Mouse (Mus musculus): ENCODE data around the gene Pias4. TPM values are rescaled to one million over a fixed set of nuclear protein-coding genes. Genes with fewer than 3 reads are reported as not detected.
"Not testable (repeated sequence)": the region's sequence is repeated elsewhere in the genome, so short reads cannot be mapped to it uniquely, and the experiment has no call there.

Pias4 gene
- total RNA-seq, 2 experiments from 2014 or later = 12.3 to 12.8 TPM

DNA sequence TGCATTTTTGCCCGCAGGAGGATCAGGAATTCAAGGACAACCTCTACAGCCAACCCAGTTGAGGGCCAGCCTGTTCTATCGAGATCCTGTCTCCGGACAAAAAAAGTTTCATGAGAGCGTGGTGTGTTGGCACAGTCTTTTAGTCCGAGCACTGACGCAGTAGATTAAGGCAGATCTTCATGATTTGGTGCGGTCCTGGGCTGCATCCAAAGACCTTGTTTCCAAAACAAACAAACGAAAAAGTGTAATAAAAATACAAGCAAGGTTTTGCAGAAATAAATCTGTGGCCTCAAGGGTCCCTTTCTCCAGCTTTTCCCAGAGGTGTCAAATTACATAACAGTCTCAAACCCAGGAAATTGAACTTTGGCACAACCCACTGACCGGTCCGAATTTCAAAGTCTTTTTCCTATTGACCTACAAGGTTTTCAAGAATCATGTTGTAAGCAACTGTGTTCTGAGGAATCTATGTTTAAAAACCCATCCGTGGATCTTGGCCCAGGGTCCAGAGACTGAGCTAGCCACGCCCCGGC is 8.3 kb upstream of the Pias4 start:
- peak; percentile 61 for DNase-seq
- intact Hi-C loops (cut with DNase I; ENCODE audit: low total_unique reads) = no loop called here

DNA sequence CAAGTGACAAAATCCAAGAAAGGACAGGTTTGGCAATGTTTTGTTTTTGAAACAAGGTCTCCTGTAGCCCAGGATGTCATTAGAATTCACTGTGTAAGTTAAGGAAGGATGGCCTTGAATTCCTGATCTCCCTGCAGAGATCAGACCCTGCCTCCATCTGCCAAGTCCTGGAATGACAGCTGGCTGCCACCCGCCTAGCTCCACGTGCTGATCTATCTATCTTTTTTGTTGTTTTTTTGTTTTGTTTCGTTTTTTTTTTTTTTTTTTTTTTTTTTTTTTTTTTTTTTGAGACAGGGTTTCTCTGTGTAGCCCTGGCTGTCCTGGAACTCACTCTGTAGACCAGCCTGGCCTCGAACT is 7.6 kb upstream of the Pias4 start:
- DNase-seq; intact Hi-C loops (cut with DNase I; ENCODE audit: low total_unique reads): not testable (repeated sequence)

GRCm38 (mm10) chr10:81174617-81175344 is 7.1 kb upstream of the Pias4 start:
- intact Hi-C loops (cut with DNase I; ENCODE audit: low total_unique reads) = no loop called here
- DNase-seq = peak; percentile 89

GRCm38 (mm10) chr10:81173132-81173531 is 5.4 kb upstream of the Pias4 start:
- peak; percentile 83 for DNase-seq
- intact Hi-C loops (cut with DNase I; ENCODE audit: low total_unique reads) = no loop called here

GRCm38 (mm10) chr10:81169411-81169900 is 1.7 kb upstream of the Pias4 start:
- intact Hi-C loops (cut with DNase I; ENCODE audit: low total_unique reads); DNase-seq: not testable (repeated sequence)

DNA sequence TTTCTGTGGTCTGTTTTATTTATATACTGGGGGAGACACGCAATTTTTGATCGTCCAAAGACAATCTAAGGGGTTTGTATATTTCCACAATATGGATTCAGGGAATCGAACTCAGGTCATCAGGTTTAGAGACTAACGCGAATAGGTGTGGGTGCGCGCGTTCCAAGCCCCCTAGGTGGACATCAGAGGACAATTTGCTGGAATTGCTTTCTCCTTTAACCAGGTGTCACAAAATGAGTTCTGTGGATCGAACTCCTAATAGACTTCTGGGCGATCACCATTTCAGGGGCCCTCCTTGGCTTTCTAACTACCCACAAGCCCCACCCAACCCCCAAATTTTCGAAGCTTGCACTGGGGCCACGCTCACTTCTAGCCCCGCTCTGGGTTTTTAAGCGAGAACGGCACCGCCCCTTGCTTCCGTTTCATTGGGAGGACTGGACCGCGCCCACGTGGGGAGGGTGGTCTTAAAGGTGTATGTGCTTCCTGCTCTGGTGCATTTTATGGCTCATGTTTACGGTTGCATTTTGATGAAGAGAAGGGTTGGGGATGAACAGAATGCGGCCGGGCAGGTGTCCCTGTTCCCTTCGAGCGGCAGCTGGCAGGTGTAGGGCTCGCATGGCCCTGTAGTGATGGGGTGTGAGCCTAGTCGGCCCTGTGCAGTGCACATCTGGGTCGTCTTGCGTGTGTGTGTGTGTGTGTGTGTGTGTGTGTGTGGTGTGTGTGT is 960 bp upstream of the Pias4 start:
- peak; percentile 88 for DNase-seq
- intact Hi-C loops (cut with DNase I; ENCODE audit: low total_unique reads) = no loop called here

DNA sequence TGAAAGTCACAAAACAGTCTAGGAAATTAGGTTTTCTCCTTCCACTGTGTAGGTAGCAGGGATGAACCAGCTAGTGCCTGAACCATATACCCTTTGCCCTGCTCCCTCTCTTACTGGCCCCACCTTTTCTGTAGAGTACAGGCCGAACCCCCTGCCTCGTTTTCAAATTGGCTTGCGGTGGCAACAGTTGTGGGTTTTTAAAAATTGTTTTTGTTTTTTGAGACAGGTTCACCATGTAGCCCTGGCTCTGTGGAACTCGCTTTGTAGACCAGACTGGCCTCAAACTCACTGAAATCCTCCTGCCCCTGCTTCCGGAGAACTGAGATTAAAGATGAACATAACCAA is 336 bp upstream of the Pias4 start:
- no peak for DNase-seq

DNA sequence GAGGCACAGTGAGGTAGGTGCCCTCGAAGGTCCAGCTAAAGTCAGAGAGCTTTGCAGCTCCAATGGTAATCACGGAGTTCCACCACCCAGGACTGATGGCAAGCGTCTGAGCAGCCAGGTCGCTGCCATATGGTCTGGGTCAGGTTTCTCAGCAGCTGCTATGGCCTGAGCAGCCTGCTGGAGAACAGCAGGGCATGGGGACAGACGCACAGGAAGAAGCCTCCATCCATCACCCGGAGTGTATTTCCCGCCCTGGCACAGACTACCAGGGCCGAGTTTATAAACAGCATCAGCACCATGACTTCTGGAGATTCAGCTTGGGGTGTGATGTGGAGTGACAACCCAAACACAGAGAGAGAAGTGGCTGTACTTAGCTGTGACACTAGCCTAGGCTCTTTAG is 2.6 kb downstream of the Pias4 start:
- no peak for DNase-seq
- intact Hi-C loops (cut with DNase I; ENCODE audit: low total_unique reads) = no loop called here

More for the DNA sequence above, 336 bp upstream of the Pias4 start:
- intact Hi-C loops (cut with DNase I; ENCODE audit: low total_unique reads) = no loop called here

DNA sequence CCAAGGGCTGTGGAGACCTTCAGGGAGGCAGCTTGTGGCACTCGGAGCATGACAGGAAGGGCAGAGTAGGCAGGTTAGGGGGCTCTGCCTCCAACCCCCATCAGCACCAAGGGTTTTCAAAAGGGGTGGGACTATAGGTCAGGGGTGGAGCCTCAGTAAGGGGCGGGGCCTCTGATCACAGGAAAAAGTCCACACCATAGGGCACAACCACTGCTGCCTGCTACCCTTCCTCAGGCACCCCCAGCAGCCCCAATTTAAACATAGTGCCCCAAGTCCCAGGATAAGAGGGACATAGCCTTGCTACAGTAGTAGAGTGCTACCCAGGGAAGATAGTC is 5.4 kb downstream of the Pias4 start:
- no peak for DNase-seq
- intact Hi-C loops (cut with DNase I; ENCODE audit: low total_unique reads) = loop anchor here (5.0 kb wide), 1 partner anchor 155 kb away; no protein-coding TSS in a partner anchor

DNA sequence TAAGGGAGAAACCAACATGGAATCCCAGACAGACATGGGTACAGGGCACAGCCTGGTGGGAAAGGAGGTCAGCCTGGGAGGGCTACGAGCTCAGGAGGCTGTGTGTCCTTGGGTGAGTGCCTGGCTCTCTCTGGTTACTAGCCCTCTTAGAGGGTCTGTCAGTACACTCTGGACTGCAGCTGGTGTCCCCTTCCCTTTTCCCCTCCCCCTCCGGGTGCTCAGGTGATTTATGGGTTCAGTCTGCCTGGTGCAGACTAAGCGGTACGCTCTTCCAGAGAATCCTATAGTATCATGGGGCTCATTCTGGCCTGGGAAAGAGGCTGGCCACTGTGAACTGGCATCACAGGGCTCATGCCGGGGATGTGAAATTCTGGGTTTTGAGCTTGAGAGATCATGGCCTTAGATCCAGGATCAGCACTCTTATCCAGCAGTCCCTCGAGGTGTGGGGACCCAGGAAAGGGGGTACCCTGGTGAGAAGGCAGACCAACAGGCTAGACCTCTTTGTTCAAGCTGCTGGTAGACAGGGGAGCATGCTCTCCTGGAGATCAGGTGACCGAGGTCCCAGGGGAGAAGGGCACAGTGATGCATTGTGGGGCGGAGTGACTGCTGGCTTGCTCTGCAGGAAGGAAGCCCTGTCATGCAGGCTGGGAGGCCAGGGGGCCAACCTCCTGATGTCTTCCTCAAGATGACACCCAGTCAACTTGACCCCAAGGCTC is 6.0 kb downstream of the Pias4 start:
- intact Hi-C loops (cut with DNase I; ENCODE audit: low total_unique reads) = loop anchor here (5.0 kb wide), 1 partner anchor 154 kb away; no protein-coding TSS in a partner anchor
- no peak for DNase-seq

GRCm38 (mm10) chr10:81154736-81155135 is 13.0 kb downstream of the Pias4 start:
- intact Hi-C loops (cut with DNase I; ENCODE audit: low total_unique reads) = no loop called here
- DNase-seq = no peak

GRCm38 (mm10) chr10:81154313-81154712 is 13.4 kb downstream of the Pias4 start:
- intact Hi-C loops (cut with DNase I; ENCODE audit: low total_unique reads) = no loop called here
- DNase-seq = no peak

DNA sequence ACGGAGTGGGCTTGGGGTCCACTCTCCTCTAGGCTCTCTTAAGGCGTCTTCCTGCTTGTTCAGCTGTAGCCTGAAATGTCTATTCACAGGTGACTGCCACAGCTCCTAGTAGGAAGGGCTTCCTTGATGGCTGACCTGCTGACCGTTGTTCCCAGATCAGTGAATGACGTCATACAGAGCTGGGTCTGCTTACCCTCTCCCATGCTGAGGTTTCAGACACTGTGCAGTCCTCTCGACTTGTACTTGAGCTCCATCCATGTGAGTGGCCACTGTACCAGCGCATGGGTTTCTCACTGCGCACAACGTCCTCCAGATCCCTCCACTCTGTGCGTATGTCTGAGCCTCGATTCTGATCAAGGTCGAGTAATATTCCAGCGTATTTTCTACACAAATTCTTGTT is 15.1 kb downstream of the Pias4 start:
- DNase-seq = no peak
- intact Hi-C loops (cut with DNase I; ENCODE audit: low total_unique reads) = no loop called here

DNA sequence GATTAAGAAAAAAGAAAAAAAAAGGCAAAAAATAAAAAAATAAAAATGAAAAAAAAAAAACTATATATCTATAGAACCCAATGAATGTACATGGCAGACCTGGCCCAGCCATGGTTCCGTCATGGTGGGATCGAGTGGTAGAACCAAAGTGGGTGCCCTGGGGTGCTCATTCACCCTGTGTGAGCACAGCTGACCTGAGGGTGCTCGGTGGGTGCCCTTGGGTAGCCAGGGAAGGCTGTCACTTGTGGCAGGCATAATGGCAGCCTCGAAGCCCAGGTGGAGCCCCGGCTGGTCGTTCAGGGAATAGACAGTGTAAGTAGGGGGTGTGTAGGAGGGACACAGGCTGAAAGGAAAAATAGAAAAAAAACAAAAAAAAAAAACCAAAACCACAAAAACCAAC is 16.5 kb downstream of the Pias4 start:
- no peak for DNase-seq
- intact Hi-C loops (cut with DNase I; ENCODE audit: low total_unique reads) = no loop called here

DNA sequence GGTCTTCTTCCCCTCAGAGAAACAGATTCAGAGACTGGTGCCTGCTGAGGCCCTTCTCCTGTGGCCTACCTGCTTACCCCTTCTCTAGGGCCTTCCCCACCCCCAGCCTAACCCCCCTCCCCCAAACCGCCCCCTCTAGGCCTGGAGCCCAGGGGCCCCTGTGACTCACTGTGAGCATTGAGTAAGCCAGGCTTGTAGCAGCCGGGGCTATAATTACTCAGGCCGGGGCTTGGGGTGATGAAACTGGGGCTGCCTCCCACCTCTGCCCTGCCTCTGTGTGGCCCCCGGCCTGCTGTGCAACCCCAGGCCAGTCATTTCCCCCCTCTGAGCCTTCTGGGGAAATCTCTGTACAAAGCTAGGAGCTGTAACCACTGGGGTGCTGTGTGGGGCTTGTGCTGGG is 21.4 kb downstream of the Pias4 start:
- no peak for DNase-seq
- intact Hi-C loops (cut with DNase I; ENCODE audit: low total_unique reads) = no loop called here

DNA sequence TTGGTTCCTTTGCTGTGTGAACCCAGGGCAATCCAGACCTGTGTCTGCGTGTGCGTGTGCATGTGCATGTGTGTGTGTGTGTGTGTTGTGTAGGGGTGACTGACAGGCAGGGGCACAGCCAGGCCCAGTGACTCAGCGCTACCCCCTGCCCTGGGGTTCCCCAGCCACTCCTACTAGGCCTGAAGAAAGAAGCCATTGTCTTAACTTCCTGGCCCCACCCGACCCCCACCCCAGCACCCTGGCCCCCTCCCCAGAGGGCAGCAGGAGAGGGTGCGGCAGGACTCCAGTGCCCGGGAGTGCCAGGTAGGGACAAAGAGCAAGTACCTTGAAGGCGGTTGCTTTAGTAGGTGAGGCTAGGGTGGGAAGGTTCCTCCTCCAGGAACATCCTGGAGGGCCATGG is 21.9 kb downstream of the Pias4 start:
- intact Hi-C loops (cut with DNase I; ENCODE audit: low total_unique reads) = no loop called here
- no peak for DNase-seq

DNA sequence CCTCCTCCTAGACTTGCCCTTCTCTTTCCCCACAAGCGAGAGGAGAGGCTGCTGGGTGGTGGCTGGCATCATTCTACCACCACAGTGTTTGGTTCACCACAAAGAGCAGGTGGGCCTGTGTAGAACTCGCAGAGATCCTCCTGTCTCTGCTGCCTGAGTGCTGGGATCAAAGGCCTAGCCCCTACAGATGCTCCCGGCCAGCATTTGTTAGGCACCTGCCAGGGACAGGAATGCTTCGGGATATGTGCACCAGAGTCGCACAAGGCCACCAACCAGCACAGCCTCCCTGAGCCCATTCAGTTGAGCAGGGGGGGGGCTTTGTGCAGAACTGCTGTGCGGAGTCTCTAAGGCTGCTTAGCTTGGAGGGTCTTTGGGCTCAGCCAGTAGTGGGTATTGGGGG is 22.4 kb downstream of the Pias4 start:
- no peak for DNase-seq
- intact Hi-C loops (cut with DNase I; ENCODE audit: low total_unique reads) = no loop called here

DNA sequence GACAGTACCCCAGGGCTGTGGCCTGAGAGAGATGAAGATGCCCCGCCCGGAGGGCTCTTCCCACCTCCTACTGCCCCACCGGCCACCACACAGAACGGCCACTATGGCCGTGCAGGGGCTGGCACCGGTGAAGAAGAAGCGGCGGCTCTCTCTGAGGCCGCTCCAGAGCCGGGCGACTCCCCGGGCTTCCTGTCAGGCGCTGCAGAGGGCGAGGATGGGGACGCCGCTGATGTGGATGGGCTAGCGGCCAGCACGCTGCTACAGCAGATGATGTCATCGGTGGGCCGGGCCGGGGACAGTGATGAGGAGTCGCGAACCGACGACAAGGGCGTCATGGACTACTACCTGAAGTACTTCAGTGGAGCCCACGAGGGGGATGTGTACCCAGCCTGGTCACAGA is 23.1 kb downstream of the Pias4 start:
- no peak for DNase-seq
- intact Hi-C loops (cut with DNase I; ENCODE audit: low total_unique reads) = no loop called here

GRCm38 (mm10) chr10:81143845-81144437 is 23.8 kb downstream of the Pias4 start:
- no peak for DNase-seq
- intact Hi-C loops (cut with DNase I; ENCODE audit: low total_unique reads) = no loop called here

DNA sequence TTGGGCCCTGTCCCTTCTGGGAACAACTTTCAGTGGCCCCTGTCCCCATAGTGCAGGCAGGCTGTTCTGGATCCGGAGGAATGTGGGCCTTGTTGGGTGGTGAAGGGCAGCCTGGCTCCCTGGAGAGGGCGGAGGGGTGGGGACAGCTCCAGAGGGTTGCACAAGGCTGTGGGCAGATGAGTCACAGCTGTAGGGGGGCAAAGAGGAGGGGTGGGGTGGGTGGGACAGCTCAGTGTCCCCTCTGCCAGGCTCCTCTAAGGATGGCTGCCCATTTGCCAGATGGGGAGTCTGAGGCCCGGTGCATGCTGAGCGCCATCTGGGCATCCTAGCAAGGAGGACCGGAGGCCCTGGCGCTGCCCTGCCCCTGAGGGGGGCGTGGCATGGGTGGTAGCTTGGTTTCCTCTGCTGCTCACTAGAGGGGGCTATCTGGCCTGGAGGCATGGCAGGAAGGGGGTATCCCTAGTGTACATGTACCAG is 24.5 kb downstream of the Pias4 start:
- no peak for DNase-seq
- intact Hi-C loops (cut with DNase I; ENCODE audit: low total_unique reads) = no loop called here
